Mouse (Mus musculus) gastrocnemius, postnatal 36 days (tissue): ENCODE measurements around the gene Aif1. TPM values are rescaled to one million over a fixed set of nuclear protein-coding genes. Genes with fewer than 3 reads are reported as not detected.
A peak's percentile ranks its signal among the peaks of the same experiment; 100 is the strongest.

Experiments used
- DNase-seq, 2 experiments: peaks; one replicate each; pipeline ENCODE4 v3.0.0; 2022
- intact Hi-C: fragments of 180-260 bp; cut with DNase I; formaldehyde crosslinking; loops from one replicate; pipeline ENCODE4 v1.15.1; 2025
- long read RNA-seq, 2 experiments: library from polyadenylated mRNA; stranded (forward); transcript quantifications; one replicate each; pipeline ENCODE4 v2.0.0; 2021
- total RNA-seq, 2 experiments: library from RNA; stranded (reverse); gene quantifications; 2 replicates each; pipeline ENCODE4 v1.2.3; 2021

The Aif1 gene
- under 1 TPM in 1 of 2 experiments, not detected in 1; 0.47 TPM for total RNA-seq
- long read RNA-seq, experiment 1, partial matches to known transcripts, result 0 of 1 reads
- long read RNA-seq, experiment 1, other reads (novel, unspliced or antisense), result 0 of 1 reads
- long read RNA-seq, experiment 2, result 0 reads

- intact Hi-C loops, result no loop called here
- no peak for DNase-seq
Measured at GRCm38 (mm10) chr17:35175968-35176367, at the start of gene Aif1. Gene Aif1, minus strand, starts transcription at chr17:35176068.

- no peak for DNase-seq
- intact Hi-C loops, result no loop called here
Measured at GRCm38 (mm10) chr17:35225456-35225855, 49.6 kb upstream of the Aif1 start.

- intact Hi-C loops, result no loop called here
Measured at GRCm38 (mm10) chr17:35224641-35225040, 48.8 kb upstream of the Aif1 start.

GRCm38 (mm10) chr17:35222299-35222698, 46.4 kb upstream of the Aif1 start:
- intact Hi-C loops, result no loop called here
- DNase-seq, result no peak

More at GRCm38 (mm10) chr17:35224641-35225040, 48.8 kb upstream of the Aif1 start:
- no peak for DNase-seq

GRCm38 (mm10) chr17:35220156-35220952, 44.5 kb upstream of the Aif1 start, which contains the start of gene Gm16181:
Gene Gm16181, plus strand, starts transcription at chr17:35220834.
- intact Hi-C loops, result no loop called here
- no peak for DNase-seq

GRCm38 (mm10) chr17:35219601-35220041, 43.8 kb upstream of the Aif1 start:
- intact Hi-C loops, result no loop called here
- DNase-seq, result no peak

- DNase-seq, result no peak
- intact Hi-C loops, result no loop called here
Measured at GRCm38 (mm10) chr17:35218516-35219193, 42.8 kb upstream of the Aif1 start.

GRCm38 (mm10) chr17:35213071-35213470, 37.2 kb upstream of the Aif1 start:
- intact Hi-C loops, result no loop called here
- no peak for DNase-seq

GRCm38 (mm10) chr17:35210593-35210992, 34.7 kb upstream of the Aif1 start:
- DNase-seq, result no peak
- intact Hi-C loops, result no loop called here

- intact Hi-C loops, result no loop called here
- no peak for DNase-seq
Measured at GRCm38 (mm10) chr17:35209785-35210535, 34.1 kb upstream of the Aif1 start.

- intact Hi-C loops, result no loop called here
- DNase-seq, result no peak
Measured at GRCm38 (mm10) chr17:35205380-35205769, 29.5 kb upstream of the Aif1 start.

GRCm38 (mm10) chr17:35204494-35205379, 28.9 kb upstream of the Aif1 start, which contains the start of gene Lta:
Gene Lta, minus strand, starts transcription at chr17:35205351.
- intact Hi-C loops, result no loop called here
- no peak for DNase-seq

- intact Hi-C loops, result no loop called here
- DNase-seq, result no peak
Measured at GRCm38 (mm10) chr17:35202442-35202841, 26.6 kb upstream of the Aif1 start.

- intact Hi-C loops, result no loop called here
- DNase-seq, result peak in 1 of 2 experiments; percentile 62
Measured at GRCm38 (mm10) chr17:35201787-35202186, 25.9 kb upstream of the Aif1 start, which contains the start of gene Tnf. Gene Tnf, minus strand, starts transcription at chr17:35202007.

- intact Hi-C loops, result no loop called here
- DNase-seq, result no peak
Measured at GRCm38 (mm10) chr17:35201128-35201527, 25.3 kb upstream of the Aif1 start.

GRCm38 (mm10) chr17:35200398-35200797, 24.5 kb upstream of the Aif1 start:
- DNase-seq, result no peak
- intact Hi-C loops, result no loop called here

GRCm38 (mm10) chr17:35198946-35199345, 23.1 kb upstream of the Aif1 start:
- DNase-seq, result no peak
- intact Hi-C loops, result no loop called here

- intact Hi-C loops, result no loop called here
Measured at GRCm38 (mm10) chr17:35198029-35198428, 22.2 kb upstream of the Aif1 start.

GRCm38 (mm10) chr17:35197126-35197525, 21.3 kb upstream of the Aif1 start:
- DNase-seq, result no peak
- intact Hi-C loops, result no loop called here

More at GRCm38 (mm10) chr17:35198029-35198428, 22.2 kb upstream of the Aif1 start:
- DNase-seq, result no peak

GRCm38 (mm10) chr17:35196321-35196641, 20.4 kb upstream of the Aif1 start:
- intact Hi-C loops, result no loop called here

More at GRCm38 (mm10) chr17:35196321-35196641, 20.4 kb upstream of the Aif1 start:
- no peak for DNase-seq
